Mouse (Mus musculus): Measurements from ENCODE around the gene Epha7. TPM values are rescaled to one million over a fixed set of nuclear protein-coding genes. Genes with fewer than 3 reads are reported as not detected.

Gene Epha7
- polyA plus RNA-seq, 1 experiment from 2014 or later = 66.9 TPM

GRCm38 (mm10) chr4:28906985-28907384 is 94.1 kb downstream of the Epha7 start:
- Histone ChIP-seq H3K4me1 (no peaks in the 10 kb centered on the region), H3K27ac (no peak overlapping the region), H3K9me3 (no peaks in the 10 kb centered on the region), H3K27me3 (replicated peaks) (no peaks in the 10 kb centered on the region), H3K9ac (no peak overlapping the region), H3K36me3 (no peaks in the 10 kb centered on the region), H3K4me3 (no peak overlapping the region), H3K4me2 (replicated peaks) (no peak overlapping the region)
- WGBS = 88% methylated on average over 2 of the region's 2 CpGs
- ATAC-seq (ENCODE audit: low FRiP score, low read depth) = no peak

DNA sequence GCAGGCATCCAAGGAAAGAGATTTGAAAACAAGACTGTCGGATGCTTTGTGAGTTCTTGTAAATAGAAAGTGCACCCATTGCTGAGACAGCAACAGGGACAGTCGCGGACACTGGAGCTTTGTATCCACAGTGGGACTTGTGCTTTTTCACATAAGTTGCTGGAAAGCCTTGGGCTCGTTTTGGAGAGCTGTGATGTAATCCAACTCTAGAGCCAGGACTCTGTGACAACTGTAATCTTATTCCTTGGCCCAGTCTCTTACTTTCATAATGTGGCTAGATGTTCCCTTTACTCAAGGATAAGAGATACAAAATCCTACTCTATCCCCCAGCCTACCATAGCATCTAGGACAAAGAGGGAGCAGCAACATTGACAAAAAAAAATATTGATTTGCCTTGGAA is 97.2 kb downstream of the Epha7 start:
- Histone ChIP-seq H3K4me1 (no peaks in the 10 kb centered on the region), H3K27ac (no peak overlapping the region), H3K36me3 (no peaks in the 10 kb centered on the region), H3K4me3 (no peak overlapping the region), H3K9me3 (no peaks in the 10 kb centered on the region), H3K9ac (no peak overlapping the region), H3K4me2 (replicated peaks) (no peak overlapping the region), H3K27me3 (replicated peaks) (no peaks in the 10 kb centered on the region)
- ATAC-seq (ENCODE audit: low FRiP score, low read depth) = no peak
- 81% methylated on average over 4 of the region's 4 CpGs for WGBS

GRCm38 (mm10) chr4:28912028-28912427 is 99.1 kb downstream of the Epha7 start:
- Histone ChIP-seq H3K4me3 (no peak overlapping the region), H3K27ac (no peak overlapping the region), H3K4me2 (replicated peaks) (no peak overlapping the region), H3K9me3 (no peaks in the 10 kb centered on the region), H3K9ac (no peak overlapping the region), H3K4me1 (no peaks in the 10 kb centered on the region), H3K27me3 (replicated peaks) (no peaks in the 10 kb centered on the region), H3K36me3 (no peaks in the 10 kb centered on the region)
- WGBS = 86% methylated on average over 2 of the region's 2 CpGs
- no peak for ATAC-seq (ENCODE audit: low FRiP score, low read depth)

DNA sequence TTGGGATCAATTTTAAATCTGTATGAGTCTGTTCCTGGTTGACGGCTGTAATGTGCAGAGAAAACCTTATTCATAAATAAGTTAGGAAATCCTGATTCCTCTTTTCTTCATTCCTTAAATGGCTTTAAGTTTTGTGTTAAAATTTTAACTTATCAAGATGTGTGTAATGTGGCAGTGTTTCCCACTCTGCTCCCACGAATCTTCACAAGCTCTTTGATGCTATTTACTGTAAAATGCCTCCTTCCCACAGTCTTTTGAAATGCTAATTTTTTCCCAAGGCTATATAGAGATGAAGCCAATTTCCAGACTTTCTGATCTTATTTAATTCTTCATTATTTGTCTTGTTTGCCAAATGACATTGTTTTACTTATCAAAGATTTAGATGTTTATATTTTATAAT is 100.7 kb downstream of the Epha7 start:
- Histone ChIP-seq H3K4me2 (replicated peaks) (no peak overlapping the region), H3K27me3 (replicated peaks) (no peaks in the 10 kb centered on the region), H3K9me3 (no peaks in the 10 kb centered on the region), H3K36me3 (no peaks in the 10 kb centered on the region), H3K4me1 (no peaks in the 10 kb centered on the region), H3K27ac (no peak overlapping the region), H3K9ac (no peak overlapping the region), H3K4me3 (no peak overlapping the region)
- no peak for ATAC-seq (ENCODE audit: low FRiP score, low read depth)
- WGBS = 68% methylated on average over 2 of the region's 2 CpGs

GRCm38 (mm10) chr4:28920645-28921044 is 107.7 kb downstream of the Epha7 start:
- ATAC-seq (ENCODE audit: low FRiP score, low read depth) = no peak
- Histone ChIP-seq H3K9me3 (no peaks in the 10 kb centered on the region), H3K4me2 (replicated peaks) (no peak overlapping the region), H3K4me1 (no peaks in the 10 kb centered on the region), H3K9ac (no peak overlapping the region), H3K4me3 (no peak overlapping the region), H3K27ac (no peak overlapping the region), H3K36me3 (no peaks in the 10 kb centered on the region), H3K27me3 (replicated peaks) (no peaks in the 10 kb centered on the region)
- 78% methylated on average over 6 of the region's 6 CpGs for WGBS

DNA sequence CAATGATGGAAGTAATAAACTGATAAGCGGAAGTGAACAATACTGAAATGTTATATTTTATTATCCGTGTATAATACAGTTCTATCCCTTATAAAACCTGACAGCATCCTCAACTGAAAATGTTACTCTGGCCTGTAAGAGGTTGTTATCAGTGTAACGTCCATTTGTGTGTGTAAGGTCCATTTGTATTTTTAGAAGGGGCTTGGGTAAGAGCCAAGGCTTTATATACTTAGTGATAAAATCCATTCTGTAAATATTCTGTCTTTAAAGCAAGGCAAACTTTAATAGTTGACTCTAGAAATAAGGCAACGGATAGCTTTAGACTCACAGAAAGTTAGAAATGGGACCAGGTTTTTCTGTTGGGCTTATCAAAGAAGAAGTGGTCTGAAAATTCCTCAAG is 113.1 kb downstream of the Epha7 start:
- no peak for ATAC-seq (ENCODE audit: low FRiP score, low read depth)
- Histone ChIP-seq H3K4me1 (no peaks in the 10 kb centered on the region), H3K9me3 (no peaks in the 10 kb centered on the region), H3K4me2 (replicated peaks) (no peak overlapping the region), H3K9ac (no peak overlapping the region), H3K4me3 (no peak overlapping the region), H3K36me3 (no peaks in the 10 kb centered on the region), H3K27me3 (replicated peaks) (no peaks in the 10 kb centered on the region), H3K27ac (no peak overlapping the region)
- WGBS = 93% methylated on average over 4 of the region's 4 CpGs

DNA sequence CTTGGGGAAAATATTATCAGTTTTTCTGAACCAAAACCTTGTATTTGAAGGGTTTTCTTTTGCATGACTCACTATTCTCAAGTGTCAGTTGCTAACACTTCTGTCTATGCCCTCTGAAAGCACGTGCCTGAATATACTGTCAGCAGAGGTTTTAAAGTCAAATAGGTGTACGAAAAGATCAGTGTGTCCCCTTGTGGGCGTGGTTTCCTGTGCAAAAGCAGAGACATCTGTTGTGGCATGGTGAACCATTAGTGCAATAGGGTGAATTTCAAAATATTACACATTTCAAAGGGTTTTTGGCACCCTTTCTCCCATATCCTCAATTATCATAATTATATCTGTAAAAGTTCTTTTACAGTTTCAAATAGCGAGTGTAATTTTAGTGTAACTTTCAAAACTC is 120.5 kb downstream of the Epha7 start:
- H3K9ac ChIP-seq = no peak overlapping the region
- 92% methylated on average over 4 of the region's 4 CpGs for WGBS
- no peak for ATAC-seq (ENCODE audit: low FRiP score, low read depth)
- no peak overlapping the region for H3K4me3 ChIP-seq
- H3K36me3 ChIP-seq = no peaks in the 10 kb centered on the region
- H3K27me3 ChIP-seq (replicated peaks) = no peaks in the 10 kb centered on the region
- H3K9me3 ChIP-seq = no peaks in the 10 kb centered on the region
- H3K4me2 ChIP-seq (replicated peaks) = no peak overlapping the region
- no peak overlapping the region for H3K27ac ChIP-seq
- peaks cover 4% of the 10 kb centered on the region for H3K4me1 ChIP-seq

GRCm38 (mm10) chr4:28934802-28935201 is 121.9 kb downstream of the Epha7 start:
- H3K27me3 ChIP-seq (replicated peaks) = no peaks in the 10 kb centered on the region
- no peak overlapping the region for H3K27ac ChIP-seq
- H3K4me3 ChIP-seq = no peak overlapping the region
- 44% methylated on average over 10 of the region's 10 CpGs for WGBS
- no peaks in the 10 kb centered on the region for H3K9me3 ChIP-seq
- H3K36me3 ChIP-seq = no peaks in the 10 kb centered on the region
- ATAC-seq (ENCODE audit: low FRiP score, low read depth) = no peak; the same call in 1 of the 2 replicates
- H3K4me1 ChIP-seq = peaks cover 4% of the 10 kb centered on the region
- H3K9ac ChIP-seq = no peak overlapping the region
- H3K4me2 ChIP-seq (replicated peaks) = no peak overlapping the region; the same call in 1 of the 2 replicates

- H3K27ac ChIP-seq = no peak overlapping the region
- no peak overlapping the region for H3K4me3 ChIP-seq
Measured at GRCm38 (mm10) chr4:28935567-28935966, 122.6 kb downstream of the Epha7 start.

GRCm38 (mm10) chr4:28940710-28941109 is 127.8 kb downstream of the Epha7 start:
- ATAC-seq (ENCODE audit: low FRiP score, low read depth) = no peak
- 0 out of 2 replicates have a peak, but pooled peaks cover 3% of the 10 kb centered on the region for H3K36me3 ChIP-seq
- 98% methylated on average over 2 of the region's 2 CpGs for WGBS
- peaks cover under 1% of the 10 kb centered on the region for H3K4me1 ChIP-seq
- H3K9me3 ChIP-seq = no peaks in the 10 kb centered on the region
- H3K4me3 ChIP-seq = no peak overlapping the region
- no peak overlapping the region for H3K4me2 ChIP-seq (replicated peaks)
- H3K27ac ChIP-seq = no peak overlapping the region
- no peak overlapping the region for H3K9ac ChIP-seq
- H3K27me3 ChIP-seq (replicated peaks) = no peaks in the 10 kb centered on the region

More at GRCm38 (mm10) chr4:28935567-28935966, 122.6 kb downstream of the Epha7 start:
- H3K36me3 ChIP-seq = no peaks in the 10 kb centered on the region
- no peaks in the 10 kb centered on the region for H3K9me3 ChIP-seq
- no peaks in the 10 kb centered on the region for H3K27me3 ChIP-seq (replicated peaks)
- H3K4me1 ChIP-seq = peaks cover 4% of the 10 kb centered on the region
- WGBS = 56% methylated on average over 11 of the region's 11 CpGs
- no peak overlapping the region for H3K4me2 ChIP-seq (replicated peaks)
- H3K9ac ChIP-seq = no peak overlapping the region
- ATAC-seq (ENCODE audit: low FRiP score, low read depth) = peak; percentile 74; the same call in 1 of the 2 replicates

GRCm38 (mm10) chr4:28944237-28944636 is 131.3 kb downstream of the Epha7 start:
- Histone ChIP-seq H3K4me3 (no peak overlapping the region), H3K9ac (no peak overlapping the region)

GRCm38 (mm10) chr4:28960889-28961560 is 148.1 kb downstream of the Epha7 start:
- WGBS = 83% methylated on average over 9 of the region's 9 CpGs
- no peak overlapping the region for H3K27ac ChIP-seq
- H3K9ac ChIP-seq = no peak overlapping the region
- ATAC-seq (ENCODE audit: low FRiP score, low read depth) = no peak
- no peaks in the 10 kb centered on the region; the same call in 1 of the 2 replicates for H3K36me3 ChIP-seq
- no peak overlapping the region for H3K4me3 ChIP-seq
- H3K4me1 ChIP-seq = no peaks in the 10 kb centered on the region
- no peaks in the 10 kb centered on the region for H3K9me3 ChIP-seq
- H3K27me3 ChIP-seq (replicated peaks) = no peaks in the 10 kb centered on the region
- no peak overlapping the region for H3K4me2 ChIP-seq (replicated peaks)

More at GRCm38 (mm10) chr4:28944237-28944636, 131.3 kb downstream of the Epha7 start:
- no peaks in the 10 kb centered on the region for H3K9me3 ChIP-seq
- no peaks in the 10 kb centered on the region for H3K27me3 ChIP-seq (replicated peaks)
- no peak overlapping the region for H3K4me2 ChIP-seq (replicated peaks)
- H3K4me1 ChIP-seq = no peaks in the 10 kb centered on the region
- H3K27ac ChIP-seq = no peak overlapping the region
- ATAC-seq (ENCODE audit: low FRiP score, low read depth) = no peak
- H3K36me3 ChIP-seq = 0 out of 2 replicates have a peak, but pooled peaks cover 3% of the 10 kb centered on the region
- 89% methylated on average over 6 of the region's 6 CpGs for WGBS
